Mouse (Mus musculus) ES-E14 (cell line): ENCODE results near the gene Ncoa7. TPM values are rescaled to one million over a fixed set of nuclear protein-coding genes. Genes with fewer than 3 reads are reported as not detected.

Experiments
- DNase-seq: peaks from one replicate; pipeline ENCODE4 v3.0.0-alpha.2; 2013; ENCODE audit warnings: low read depth, low spot score
- H3K27ac ChIP-seq: 2 replicates; pipeline ENCODE4 v1.5.1; 2012; ENCODE audit warnings: low read depth, mild to moderate bottlenecking, low read length, moderate library complexity, mixed read lengths; ENCODE audit not compliant: poor library complexity, insufficient read depth, severe bottlenecking
- H3K36me3 ChIP-seq: 2 replicates; pipeline ENCODE4 v1.6.1; 2012; ENCODE audit warnings: mild to moderate bottlenecking, low read length, moderate library complexity, mixed read lengths; ENCODE audit not compliant: control insufficient read depth, poor library complexity, insufficient read depth, severe bottlenecking
- H3K4me1 ChIP-seq, 2 experiments: fragments of 150-350 bp in 1 of 2; sonication (generic) in 1 of 2; 2 replicates each; pipeline ENCODE4 v1.6.1; 2012; ENCODE audit warnings: low read length in 2 of 2, mild to moderate bottlenecking in 1 of 2, mixed read lengths in 1 of 2; ENCODE audit not compliant: control insufficient read depth in 2 of 2, insufficient read depth in 2 of 2, poor library complexity in 1 of 2
- H3K4me3 ChIP-seq, 2 experiments: fragments of 150-350 bp in 1 of 2; sonication (generic) in 1 of 2; 2 replicates each; pipeline ENCODE4 v1.5.1; 2012; ENCODE audit warnings: low read length in 2 of 2, low read depth in 1 of 2, mild to moderate bottlenecking in 1 of 2, mixed read lengths in 1 of 2; ENCODE audit not compliant: insufficient read depth in 1 of 2, poor library complexity in 1 of 2, severe bottlenecking in 1 of 2
- H3K9ac ChIP-seq: 2 replicates; pipeline ENCODE4 v1.6.1; 2012; ENCODE audit warnings: low read depth, mild to moderate bottlenecking, low read length, mixed read lengths; ENCODE audit not compliant: poor library complexity, insufficient read depth, severe bottlenecking
- H3K9me3 ChIP-seq: fragments of 150-350 bp; sonication (generic); 2 replicates; pipeline ENCODE4 v1.6.1; 2012; ENCODE audit warnings: low read depth, mild to moderate bottlenecking, low read length; ENCODE audit not compliant: control insufficient read depth, insufficient read depth
- CHD2 ChIP-seq: IDR thresholded peaks from 2 replicates; pipeline ENCODE4 v1.6.1; 2014; ENCODE audit warnings: mild to moderate bottlenecking, low read depth, low read length, inconsistent platforms
- HCFC1 ChIP-seq: IDR thresholded peaks from 2 replicates; pipeline ENCODE4 v1.6.1; 2012; ENCODE audit warnings: low read length, inconsistent platforms, borderline replicate concordance; ENCODE audit not compliant: insufficient read depth
- MAFK ChIP-seq: IDR thresholded peaks from 2 replicates; pipeline ENCODE4 v1.6.1; 2014; ENCODE audit warnings: mild to moderate bottlenecking, low read depth, low read length, inconsistent platforms; ENCODE audit not compliant: insufficient read depth
- ZC3H11A ChIP-seq: IDR thresholded peaks from 2 replicates; pipeline ENCODE4 v1.6.1; 2012; ENCODE audit warnings: low read depth, mild to moderate bottlenecking, inconsistent platforms, low read length, borderline replicate concordance
- ZNF384 ChIP-seq: IDR thresholded peaks from 2 replicates; pipeline ENCODE4 v1.6.1; 2012; ENCODE audit warnings: low read depth, low read length, inconsistent platforms
- in situ Hi-C, 2 experiments: fragments of 600-800 bp; cut with MboI; formaldehyde crosslinking; loops; one replicate each; pipeline ENCODE4 v1.15.1; 2025; ENCODE audit warnings: low sequenced_read_pairs in 2 of 2, inconsistent platforms in 1 of 2; ENCODE audit not compliant: unreplicated experiment in 2 of 2
- total RNA-seq: library from RNA; depleted of rRNA; stranded (reverse); fragments of 300-350 nt; gene quantifications from 2 replicates; pipeline ENCODE4 v1.2.3, GENCODE M21; 2012; rRNA removed

Ncoa7 gene
- total RNA-seq, 1 experiment = 8.7 TPM

DNA sequence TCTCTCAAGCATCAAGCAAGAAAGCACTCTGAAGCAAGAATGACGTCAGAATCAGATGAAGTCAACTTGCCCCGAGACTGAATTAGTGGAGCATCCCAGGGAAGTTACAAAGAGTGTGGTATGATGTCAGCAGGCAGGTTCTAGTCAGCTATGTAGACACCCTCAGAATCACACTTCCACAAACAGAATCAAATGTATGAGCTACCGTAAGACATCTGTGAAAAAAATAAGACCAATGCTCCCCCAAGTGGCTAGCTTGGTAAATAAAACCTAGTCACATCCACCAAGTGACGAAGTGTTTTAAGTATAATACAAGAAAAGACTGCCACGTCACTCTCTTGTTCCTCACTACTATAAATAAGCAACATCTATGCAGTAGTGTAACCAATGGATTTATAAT is 216.1 kb downstream of the Ncoa7 start:
- peaks cover 13% of the 10 kb centered on the region for H3K36me3 ChIP-seq
- in situ Hi-C loops = no loop called here

DNA sequence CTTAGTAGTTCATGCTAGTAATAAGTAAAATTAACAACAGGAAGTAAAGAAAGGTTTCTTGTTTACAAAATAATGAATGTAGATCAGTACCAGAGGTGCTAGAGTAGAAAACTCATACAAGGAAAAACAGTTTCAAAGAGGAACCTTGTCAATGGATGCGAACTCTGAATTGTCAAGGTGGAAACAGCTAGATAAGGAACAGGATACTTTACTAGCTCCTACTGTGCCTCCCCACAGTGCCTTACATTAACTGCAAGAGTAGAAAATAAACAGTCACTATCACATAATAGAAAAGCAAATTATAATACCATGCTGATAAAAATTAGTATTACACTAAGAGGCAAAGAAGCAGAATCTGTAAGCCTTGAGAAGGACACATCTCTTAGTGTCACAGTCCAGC is 217.4 kb downstream of the Ncoa7 start:
- H3K4me1 ChIP-seq = no peaks in the 10 kb centered on the region
- H3K9me3 ChIP-seq = no peaks in the 10 kb centered on the region
- in situ Hi-C loops = no loop called here
- no peak overlapping the region for H3K9ac ChIP-seq
- TF ChIP-seq ZNF384 (no peak), MAFK (no peak), ZC3H11A (no peak), HCFC1 (no peak), CHD2 (no peak)
- no peak overlapping the region for H3K4me3 ChIP-seq
- H3K27ac ChIP-seq = no peak overlapping the region
- peaks cover 13% of the 10 kb centered on the region for H3K36me3 ChIP-seq
- no peak for DNase-seq

More for the DNA sequence above, 216.1 kb downstream of the Ncoa7 start:
- no peak overlapping the region for H3K4me3 ChIP-seq
- no peaks in the 10 kb centered on the region for H3K9me3 ChIP-seq
- H3K27ac ChIP-seq = no peak overlapping the region
- TF ChIP-seq ZC3H11A (no peak), ZNF384 (no peak), CHD2 (no peak), HCFC1 (no peak), MAFK (no peak)
- H3K9ac ChIP-seq = no peak overlapping the region
- DNase-seq = no peak
- no peaks in the 10 kb centered on the region for H3K4me1 ChIP-seq

Other genes with a start within 250 kb of the Ncoa7 start
- 17.3 and 21.9 TPM in 2 replicates for gene Trmt11, start 202.6 kb downstream of the Ncoa7 start, total RNA-seq
- gene Hint3, start 173.7 kb downstream of the Ncoa7 start, total RNA-seq = 14.6 and 15.0 TPM in 2 replicates
- gene Hey2, start 39.5 kb upstream of the Ncoa7 start, total RNA-seq = 0.48 and 0.71 TPM in 2 replicates